Mouse (Mus musculus): ENCODE measurements around the gene Pnp. TPM values are rescaled to one million over a fixed set of nuclear protein-coding genes. Genes with fewer than 3 reads are reported as not detected.
"Not testable (repeated sequence)": the region's sequence is repeated elsewhere in the genome, so short reads cannot be mapped to it uniquely, and the experiment has no call there.

Pnp gene
- polyA plus RNA-seq, 1 experiment from 2014 or later: 51.5 TPM

GRCm38 (mm10) chr14:50997999-50998666, 67.3 kb downstream of the Pnp start:
- WGBS: 68% methylated on average over 2 of the region's 2 CpGs
- H3K27me3 ChIP-seq (replicated peaks; ENCODE audit: control insufficient read depth, insufficient read depth, low read length): no peaks in the 10 kb centered on the region
- no peak overlapping the region for H3K4me3 ChIP-seq (ENCODE audit: low read depth, low read length)
- H3K9me3 ChIP-seq (ENCODE audit: control insufficient read depth, low read length): no peaks in the 10 kb centered on the region
- no peak overlapping the region for H3K9ac ChIP-seq (ENCODE audit: low read depth, low read length)
- no peaks in the 10 kb centered on the region for H3K36me3 ChIP-seq (ENCODE audit: control insufficient read depth, insufficient read depth, low read length)
- H3K4me2 ChIP-seq (ENCODE audit: low read depth, low read length): no peak overlapping the region
- DNase-seq (ENCODE audit: low spot score): peak; percentile 14
- no peaks in the 10 kb centered on the region for H3K4me1 ChIP-seq (ENCODE audit: control insufficient read depth, insufficient read depth, low read length)
- ATAC-seq (ENCODE audit: low read depth): no peak
- H3K27ac ChIP-seq (replicated peaks; ENCODE audit: low read depth, low read length): no peak overlapping the region

GRCm38 (mm10) chr14:51007152-51007801, 76.4 kb downstream of the Pnp start, which contains the start of gene Rnase10:
Gene Rnase10, plus strand, starts transcription at chr14:51007751.
- no peaks in the 10 kb centered on the region for H3K36me3 ChIP-seq (ENCODE audit: control insufficient read depth, insufficient read depth, low read length)
- peak within 1 kb of the TSS; percentile 94 for H3K27ac ChIP-seq (replicated peaks; ENCODE audit: low read depth, low read length)
- DNase-seq (ENCODE audit: low spot score) (peak; percentile 78), ATAC-seq (ENCODE audit: low read depth) (no peak; the same call in 1 of the 2 replicates)
- peak within 1 kb of the TSS; percentile 23 for H3K9ac ChIP-seq (ENCODE audit: low read depth, low read length)
- H3K4me3 ChIP-seq (ENCODE audit: low read depth, low read length): no peak within 1 kb of the TSS
- 46% methylated on average over 8 of the region's 8 CpGs for WGBS
- no peaks in the 10 kb centered on the region for H3K9me3 ChIP-seq (ENCODE audit: control insufficient read depth, low read length)
- peaks cover 8% of the 10 kb centered on the region; the same call in 1 of the 2 replicates for H3K4me1 ChIP-seq (ENCODE audit: control insufficient read depth, insufficient read depth, low read length)
- no peaks in the 10 kb centered on the region for H3K27me3 ChIP-seq (replicated peaks; ENCODE audit: control insufficient read depth, insufficient read depth, low read length)
- H3K4me2 ChIP-seq (ENCODE audit: low read depth, low read length): 0 out of 2 replicates have a peak within 1 kb of the TSS, but pooled peaks have one; percentile 15

DNA sequence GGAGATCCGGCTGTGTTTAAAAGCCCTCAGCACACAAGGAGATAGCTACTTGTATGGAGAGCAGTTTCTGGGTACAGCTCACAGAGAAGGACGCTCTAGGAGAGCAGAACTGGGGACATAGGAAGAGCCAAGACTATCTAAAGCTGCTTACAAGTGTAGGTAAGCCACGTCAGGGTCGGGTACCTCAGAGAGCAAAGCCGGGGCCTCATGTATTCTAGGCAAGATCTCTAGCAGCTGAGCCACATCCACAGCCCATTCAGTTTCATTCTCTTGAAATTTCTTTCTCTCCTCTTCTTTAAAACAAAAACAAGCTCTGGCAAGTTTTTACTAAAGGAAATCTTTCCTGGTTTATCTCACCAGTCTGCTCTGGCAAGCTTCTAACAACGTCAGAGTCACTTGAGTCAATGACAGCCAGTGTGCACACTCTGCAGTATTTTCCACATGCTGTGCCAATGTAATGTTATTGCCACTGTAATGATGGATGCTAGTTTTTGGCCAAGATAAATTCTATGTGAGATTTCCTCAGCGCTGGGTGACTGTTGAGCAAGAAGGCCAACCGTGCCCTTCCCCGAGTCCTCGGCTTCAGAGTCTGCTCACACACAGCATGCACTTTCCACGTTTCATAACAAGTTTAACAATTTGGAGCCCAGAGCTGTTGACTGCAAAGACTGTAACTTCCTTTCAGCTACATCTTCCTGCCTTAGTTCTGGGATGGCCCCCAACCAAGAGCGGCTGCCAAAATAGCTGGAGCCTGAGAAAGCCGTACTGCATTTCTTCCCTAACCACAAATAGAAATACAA, 77.2 kb downstream of the Pnp start:
- Histone ChIP-seq H3K4me1 (ENCODE audit: control insufficient read depth, insufficient read depth, low read length) (peaks cover 8% of the 10 kb centered on the region; the same call in 1 of the 2 replicates), H3K9me3 (ENCODE audit: control insufficient read depth, low read length) (no peaks in the 10 kb centered on the region), H3K36me3 (ENCODE audit: control insufficient read depth, insufficient read depth, low read length) (no peaks in the 10 kb centered on the region), H3K4me3 (ENCODE audit: low read depth, low read length) (no peak overlapping the region), H3K27ac (replicated peaks; ENCODE audit: low read depth, low read length) (peak overlapping the region; percentile 94), H3K9ac (ENCODE audit: low read depth, low read length) (peak overlapping the region; percentile 23), H3K27me3 (replicated peaks; ENCODE audit: control insufficient read depth, insufficient read depth, low read length) (no peaks in the 10 kb centered on the region), H3K4me2 (ENCODE audit: low read depth, low read length) (0 out of 2 replicates have a peak overlapping the region, but pooled peaks have one; percentile 15)
- ATAC-seq (ENCODE audit: low read depth) (peak; percentile 82; the same call in 1 of the 2 replicates), DNase-seq (ENCODE audit: low spot score) (peak; percentile 86)
- WGBS: 50% methylated on average over 13 of the region's 13 CpGs

DNA sequence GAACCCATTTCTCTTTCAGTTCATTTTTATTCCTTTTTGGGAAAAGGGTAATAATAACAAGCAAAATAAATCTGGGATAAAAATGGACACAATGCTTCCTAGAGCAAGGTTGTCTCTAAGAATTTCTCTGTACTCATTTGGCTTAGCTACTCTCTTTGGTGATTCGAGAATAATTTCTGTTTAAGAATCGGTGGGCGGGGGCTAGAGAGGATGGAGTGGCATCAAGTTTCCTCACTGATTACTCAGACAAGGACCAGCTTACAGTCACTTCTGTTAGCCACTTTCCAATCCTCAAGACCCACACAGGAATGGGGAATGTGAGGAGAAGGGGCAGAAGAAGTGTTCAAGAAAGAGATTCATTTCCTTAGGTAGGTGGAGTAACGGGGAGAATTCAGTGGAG, 77.9 kb downstream of the Pnp start:
- H3K36me3 ChIP-seq (ENCODE audit: control insufficient read depth, insufficient read depth, low read length): no peaks in the 10 kb centered on the region
- H3K9ac ChIP-seq (ENCODE audit: low read depth, low read length): no peak overlapping the region
- H3K4me1 ChIP-seq (ENCODE audit: control insufficient read depth, insufficient read depth, low read length): peaks cover 8% of the 10 kb centered on the region; the same call in 1 of the 2 replicates
- peak overlapping the region; percentile 94 for H3K27ac ChIP-seq (replicated peaks; ENCODE audit: low read depth, low read length)
- no peak for ATAC-seq (ENCODE audit: low read depth)
- no peak overlapping the region for H3K4me2 ChIP-seq (ENCODE audit: low read depth, low read length)
- H3K4me3 ChIP-seq (ENCODE audit: low read depth, low read length): no peak overlapping the region
- WGBS: 65% methylated on average over 4 of the region's 4 CpGs
- DNase-seq (ENCODE audit: low spot score): no peak
- no peaks in the 10 kb centered on the region for H3K9me3 ChIP-seq (ENCODE audit: control insufficient read depth, low read length)
- H3K27me3 ChIP-seq (replicated peaks; ENCODE audit: control insufficient read depth, insufficient read depth, low read length): no peaks in the 10 kb centered on the region

GRCm38 (mm10) chr14:51009572-51009971, 78.7 kb downstream of the Pnp start:
- H3K27ac ChIP-seq (replicated peaks; ENCODE audit: low read depth, low read length): peak overlapping the region; percentile 94; the same call in 1 of the 2 replicates
- ATAC-seq (ENCODE audit: low read depth) (no peak), DNase-seq (ENCODE audit: low spot score) (no peak)
- no peaks in the 10 kb centered on the region for H3K27me3 ChIP-seq (replicated peaks; ENCODE audit: control insufficient read depth, insufficient read depth, low read length)
- WGBS: 91% methylated on average over 6 of the region's 6 CpGs
- no peaks in the 10 kb centered on the region for H3K36me3 ChIP-seq (ENCODE audit: control insufficient read depth, insufficient read depth, low read length)
- no peaks in the 10 kb centered on the region for H3K9me3 ChIP-seq (ENCODE audit: control insufficient read depth, low read length)
- no peak overlapping the region for H3K4me3 ChIP-seq (ENCODE audit: low read depth, low read length)
- no peak overlapping the region for H3K4me2 ChIP-seq (ENCODE audit: low read depth, low read length)
- H3K4me1 ChIP-seq (ENCODE audit: control insufficient read depth, insufficient read depth, low read length): peaks cover 8% of the 10 kb centered on the region; the same call in 1 of the 2 replicates
- no peak overlapping the region for H3K9ac ChIP-seq (ENCODE audit: low read depth, low read length)

GRCm38 (mm10) chr14:51014724-51015123, 83.8 kb downstream of the Pnp start:
- H3K4me2 ChIP-seq (ENCODE audit: low read depth, low read length); DNase-seq (ENCODE audit: low spot score); H3K36me3 ChIP-seq (ENCODE audit: control insufficient read depth, insufficient read depth, low read length); H3K27me3 ChIP-seq (replicated peaks; ENCODE audit: control insufficient read depth, insufficient read depth, low read length); ATAC-seq (ENCODE audit: low read depth); H3K27ac ChIP-seq (replicated peaks; ENCODE audit: low read depth, low read length); H3K4me1 ChIP-seq (ENCODE audit: control insufficient read depth, insufficient read depth, low read length); H3K9me3 ChIP-seq (ENCODE audit: control insufficient read depth, low read length); H3K9ac ChIP-seq (ENCODE audit: low read depth, low read length); H3K4me3 ChIP-seq (ENCODE audit: low read depth, low read length): not testable (repeated sequence)
- WGBS: 83% methylated on average over 3 of the region's 3 CpGs

Other genes starting within 250 kb of the Pnp start
- not detected in 2 replicates for gene Olfr747, start 237.9 kb upstream of the Pnp start, polyA plus RNA-seq (2014; fragmentation: Nextera tagmentation; extraction: Ambion mirVana)
- gene Olfr748, start 223.7 kb upstream of the Pnp start, polyA plus RNA-seq (2014; fragmentation: Nextera tagmentation; extraction: Ambion mirVana): 0.10 and 0.31 TPM in 2 replicates
- gene Olfr749, start 186.0 kb upstream of the Pnp start, polyA plus RNA-seq (2014; fragmentation: Nextera tagmentation; extraction: Ambion mirVana): not detected in 2 replicates
- 57.7 and 68.7 TPM in 2 replicates for gene Ttc5, start 145.6 kb upstream of the Pnp start, polyA plus RNA-seq (2014; fragmentation: Nextera tagmentation; extraction: Ambion mirVana)
- not detected in 2 replicates for gene Ccnb1ip1, start 123.3 kb upstream of the Pnp start, polyA plus RNA-seq (2014; fragmentation: Nextera tagmentation; extraction: Ambion mirVana)
- gene Parp2, start 123.2 kb upstream of the Pnp start, polyA plus RNA-seq (2014; fragmentation: Nextera tagmentation; extraction: Ambion mirVana): 53.3 and 57.2 TPM in 2 replicates
- gene Tep1, start 60.5 kb upstream of the Pnp start, polyA plus RNA-seq (2014; fragmentation: Nextera tagmentation; extraction: Ambion mirVana): 8.4 and 10.3 TPM in 2 replicates
- 0.21 and 0.28 TPM in 2 replicates for gene Klhl33, start 33.6 kb upstream of the Pnp start, polyA plus RNA-seq (2014; fragmentation: Nextera tagmentation; extraction: Ambion mirVana)
- gene Osgep, start 6.2 kb upstream of the Pnp start, polyA plus RNA-seq (2014; fragmentation: Nextera tagmentation; extraction: Ambion mirVana): 138 and 153 TPM in 2 replicates
- 177 and 204 TPM in 2 replicates for gene Apex1, start 6.1 kb upstream of the Pnp start, polyA plus RNA-seq (2014; fragmentation: Nextera tagmentation; extraction: Ambion mirVana)
- gene Pip4p1, start 226 bp upstream of the Pnp start, polyA plus RNA-seq (2014; fragmentation: Nextera tagmentation; extraction: Ambion mirVana): 42.0 and 54.8 TPM in 2 replicates
- gene Gm49342, start 13.4 kb downstream of the Pnp start, polyA plus RNA-seq (2014; fragmentation: Nextera tagmentation; extraction: Ambion mirVana): not detected in 2 replicates
- gene Pnp2, start 24.9 kb downstream of the Pnp start, polyA plus RNA-seq (2014; fragmentation: Nextera tagmentation; extraction: Ambion mirVana): 0.45 and 0.73 TPM in 2 replicates
- gene Rnase10, start 76.7 kb downstream of the Pnp start, polyA plus RNA-seq (2014; fragmentation: Nextera tagmentation; extraction: Ambion mirVana): 0.29 and 0.48 TPM in 2 replicates
- not detected in 2 replicates for gene Rnase9, start 110.8 kb downstream of the Pnp start, polyA plus RNA-seq (2014; fragmentation: Nextera tagmentation; extraction: Ambion mirVana)
- gene Rnase11, start 119.1 kb downstream of the Pnp start, polyA plus RNA-seq (2014; fragmentation: Nextera tagmentation; extraction: Ambion mirVana): not detected in 2 replicates
- 0.49 TPM in 1 of 2 replicates, not detected in the other for gene Rnase12, start 126.6 kb downstream of the Pnp start, polyA plus RNA-seq (2014; fragmentation: Nextera tagmentation; extraction: Ambion mirVana)
- gene Olfr750, start 143.4 kb downstream of the Pnp start, polyA plus RNA-seq (2014; fragmentation: Nextera tagmentation; extraction: Ambion mirVana): not detected in 2 replicates
- gene Rnase4, start 160.0 kb downstream of the Pnp start, polyA plus RNA-seq (2014; fragmentation: Nextera tagmentation; extraction: Ambion mirVana): 63.8 and 73.0 TPM in 2 replicates
- gene Ang, start 160.1 kb downstream of the Pnp start, polyA plus RNA-seq (2014; fragmentation: Nextera tagmentation; extraction: Ambion mirVana): 8.8 and 10.3 TPM in 2 replicates
- gene Eddm3b, start 183.3 kb downstream of the Pnp start, polyA plus RNA-seq (2014; fragmentation: Nextera tagmentation; extraction: Ambion mirVana): not detected in 2 replicates
- 1.3 TPM in 2 replicates for gene Rnase6, start 192.8 kb downstream of the Pnp start, polyA plus RNA-seq (2014; fragmentation: Nextera tagmentation; extraction: Ambion mirVana)
- 0.48 and 1.1 TPM in 2 replicates for gene Rnase1, start 215.7 kb downstream of the Pnp start, polyA plus RNA-seq (2014; fragmentation: Nextera tagmentation; extraction: Ambion mirVana)
- not detected in 2 replicates for gene Rnase2b, start 231.2 kb downstream of the Pnp start, polyA plus RNA-seq (2014; fragmentation: Nextera tagmentation; extraction: Ambion mirVana)

All from embryonic facial prominence, embryonic 14.5 days (tissue).